Mouse (Mus musculus): Measurements from ENCODE around the gene Prpf8.
A peak's percentile ranks its signal among the peaks of the same experiment; 100 is the strongest.

Gene Prpf8

GRCm38 (mm10) chr11:75552906-75553482 lies 66.4 kb downstream of the Prpf8 start:
- DNase-seq (ENCODE audit: low read depth, low spot score) = no peak

GRCm38 (mm10) chr11:75556006-75556405 lies 69.4 kb downstream of the Prpf8 start:
- DNase-seq (ENCODE audit: low read depth, low spot score) = peak; percentile 32

DNA sequence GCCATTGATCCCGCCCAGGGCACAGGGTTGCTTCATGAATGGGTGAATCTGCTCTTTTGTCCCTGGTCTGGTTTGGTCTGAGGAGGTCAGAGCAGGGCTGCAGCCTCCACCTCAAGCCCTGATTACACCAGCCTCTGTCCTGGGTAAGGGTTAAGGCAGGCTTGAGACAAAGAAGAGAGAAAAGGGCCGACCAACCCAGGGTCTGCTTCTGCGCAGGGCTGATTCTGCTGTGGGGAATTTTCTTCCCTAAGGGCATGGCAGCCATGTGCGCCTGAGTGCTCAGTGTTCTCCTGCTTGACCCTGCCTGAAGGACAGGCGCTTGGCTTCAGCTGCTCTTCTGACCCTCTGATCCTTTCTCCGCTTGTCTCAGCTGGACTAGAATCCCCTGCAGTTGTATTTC lies 70.5 kb downstream of the Prpf8 start:
- no peak for DNase-seq (ENCODE audit: low read depth, low spot score)

- peak; percentile 30 for DNase-seq (ENCODE audit: low read depth, low spot score)
Measured at GRCm38 (mm10) chr11:75558101-75558500, 71.5 kb downstream of the Prpf8 start.
